Mouse (Mus musculus): ENCODE measurements at regions not wholly inside any gene's neighbourhood (a gene's known extent, or its start where the extent isn't known, plus 50 kb on each side); places are given as distances from the start of the nearest gene placed in this dataset.

DNA sequence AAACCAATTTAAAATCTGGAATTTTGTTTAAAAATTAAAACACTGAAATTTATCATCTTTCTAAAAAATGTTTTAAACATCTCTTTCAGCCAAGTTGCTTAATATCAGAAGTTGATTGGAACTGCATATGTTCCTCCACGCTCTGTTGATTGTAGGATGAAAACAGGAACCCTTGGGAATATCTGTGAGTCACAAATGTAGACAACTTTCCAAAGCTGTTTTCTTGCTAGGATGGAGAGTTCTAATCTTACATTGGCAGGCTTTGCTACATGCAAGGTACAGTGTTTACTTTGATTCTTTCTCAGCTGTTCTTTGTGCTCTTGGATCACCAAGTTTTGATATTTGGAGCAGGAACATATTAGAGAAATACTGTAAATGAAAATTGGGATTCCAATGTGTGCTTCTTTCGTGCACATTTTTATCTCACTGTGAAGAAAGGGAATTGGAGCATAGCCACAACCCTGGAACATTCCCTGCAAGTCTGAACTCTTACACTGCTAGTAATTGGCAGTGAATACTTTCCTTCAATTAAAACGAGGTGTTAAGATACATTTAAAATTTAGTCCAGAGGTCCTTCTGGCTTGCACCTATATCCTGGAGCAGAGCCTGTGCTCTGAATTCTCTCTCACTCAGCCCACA is 131.0 kb upstream of the Wdr75 start:
- TF ChIP-seq CEBPB (IDR thresholded peaks at IDR 0.05; ENCODE audit: insufficient read depth, poor library complexity, severe bottlenecking) (no peak), TCF12 (IDR thresholded peaks at IDR 0.05; ENCODE audit: insufficient read depth, poor library complexity, severe bottlenecking) (no peak), USF1 (IDR thresholded peaks at IDR 0.05; ENCODE audit: low read depth) (no peak)

Data from myocyte (in vitro differentiated cells).